Mouse (Mus musculus): ENCODE measurements at regions not wholly inside any gene's neighbourhood (a gene's known extent, or its start where the extent isn't known, plus 50 kb on each side); places are given as distances from the start of the nearest gene placed in this dataset.
"Not testable (repeated sequence)": the region's sequence is repeated elsewhere in the genome, so short reads cannot be mapped to it uniquely, and the experiment has no call there.

GRCm38 (mm10) chr3:134330943-134331342 lies 94.7 kb downstream of the Cxxc4 start:
- Histone ChIP-seq H3K36me3 (ENCODE audit: control insufficient read depth, insufficient read depth) (no peaks in the 10 kb centered on the region), H3K27me3 (replicated peaks; ENCODE audit: control insufficient read depth, insufficient read depth, low read length) (no peaks in the 10 kb centered on the region), H3K9me3 (ENCODE audit: control insufficient read depth, low read length) (0 out of 2 replicates have a peak, but pooled peaks cover 4% of the 10 kb centered on the region), H3K4me2 (ENCODE audit: low read length) (peak overlapping the region; percentile 59), H3K9ac (replicated peaks; ENCODE audit: low read depth, low read length) (peak overlapping the region; percentile 42; the same call in 1 of the 2 replicates), H3K27ac (ENCODE audit: low read length) (no peak overlapping the region), H3K4me3 (replicated peaks; ENCODE audit: low read length) (peak overlapping the region; percentile 30), H3K4me1 (replicated peaks; ENCODE audit: control insufficient read depth, insufficient read depth, low read length) (peaks cover 10% of the 10 kb centered on the region)
- peak; percentile 78 for ATAC-seq
- WGBS = 4% methylated on average over 11 of the region's 11 CpGs

GRCm38 (mm10) chr3:134331499-134332153 lies 95.3 kb downstream of the Cxxc4 start:
- no peak overlapping the region for H3K27ac ChIP-seq (ENCODE audit: low read length)
- H3K4me1 ChIP-seq (replicated peaks; ENCODE audit: control insufficient read depth, insufficient read depth, low read length) = peaks cover 10% of the 10 kb centered on the region
- H3K4me3 ChIP-seq (replicated peaks; ENCODE audit: low read length) = peak overlapping the region; percentile 30
- H3K27me3 ChIP-seq (replicated peaks; ENCODE audit: control insufficient read depth, insufficient read depth, low read length) = no peaks in the 10 kb centered on the region
- ATAC-seq = peak; percentile 89
- WGBS = 11% methylated on average over 16 of the region's 16 CpGs
- H3K9me3 ChIP-seq (ENCODE audit: control insufficient read depth, low read length) = 0 out of 2 replicates have a peak, but pooled peaks cover 4% of the 10 kb centered on the region
- peak overlapping the region; percentile 59 for H3K4me2 ChIP-seq (ENCODE audit: low read length)
- no peaks in the 10 kb centered on the region for H3K36me3 ChIP-seq (ENCODE audit: control insufficient read depth, insufficient read depth)
- peak overlapping the region; percentile 42; the same call in 1 of the 2 replicates for H3K9ac ChIP-seq (replicated peaks; ENCODE audit: low read depth, low read length)

GRCm38 (mm10) chr3:134339093-134339695 lies 102.9 kb downstream of the Cxxc4 start:
- H3K36me3 ChIP-seq (ENCODE audit: control insufficient read depth, insufficient read depth); H3K27me3 ChIP-seq (replicated peaks; ENCODE audit: control insufficient read depth, insufficient read depth, low read length); H3K4me3 ChIP-seq (replicated peaks; ENCODE audit: low read length); H3K9me3 ChIP-seq (ENCODE audit: control insufficient read depth, low read length); H3K9ac ChIP-seq (replicated peaks; ENCODE audit: low read depth, low read length); H3K4me2 ChIP-seq (ENCODE audit: low read length); H3K4me1 ChIP-seq (replicated peaks; ENCODE audit: control insufficient read depth, insufficient read depth, low read length); ATAC-seq; H3K27ac ChIP-seq (ENCODE audit: low read length): not testable (repeated sequence)
- 93% methylated on average over 3 of the region's 3 CpGs for WGBS

GRCm38 (mm10) chr3:134365948-134366347 lies 129.7 kb downstream of the Cxxc4 start:
- Histone ChIP-seq H3K27ac (ENCODE audit: low read length) (no peak overlapping the region), H3K9ac (replicated peaks; ENCODE audit: low read depth, low read length) (no peak overlapping the region), H3K36me3 (ENCODE audit: control insufficient read depth, insufficient read depth) (no peaks in the 10 kb centered on the region), H3K27me3 (replicated peaks; ENCODE audit: control insufficient read depth, insufficient read depth, low read length) (no peaks in the 10 kb centered on the region), H3K4me2 (ENCODE audit: low read length) (no peak overlapping the region), H3K9me3 (ENCODE audit: control insufficient read depth, low read length) (no peaks in the 10 kb centered on the region), H3K4me3 (replicated peaks; ENCODE audit: low read length) (no peak overlapping the region), H3K4me1 (replicated peaks; ENCODE audit: control insufficient read depth, insufficient read depth, low read length) (no peaks in the 10 kb centered on the region)
- 88% methylated on average over 4 of the region's 4 CpGs for WGBS
- ATAC-seq = no peak

GRCm38 (mm10) chr3:134366761-134367160 lies 130.5 kb downstream of the Cxxc4 start:
- Histone ChIP-seq H3K27ac (ENCODE audit: low read length) (no peak overlapping the region), H3K9me3 (ENCODE audit: control insufficient read depth, low read length) (no peaks in the 10 kb centered on the region), H3K27me3 (replicated peaks; ENCODE audit: control insufficient read depth, insufficient read depth, low read length) (no peaks in the 10 kb centered on the region), H3K4me3 (replicated peaks; ENCODE audit: low read length) (no peak overlapping the region), H3K36me3 (ENCODE audit: control insufficient read depth, insufficient read depth) (no peaks in the 10 kb centered on the region), H3K4me1 (replicated peaks; ENCODE audit: control insufficient read depth, insufficient read depth, low read length) (no peaks in the 10 kb centered on the region), H3K4me2 (ENCODE audit: low read length) (no peak overlapping the region), H3K9ac (replicated peaks; ENCODE audit: low read depth, low read length) (no peak overlapping the region)
- ATAC-seq = no peak
- WGBS = 88% methylated on average over 3 of the region's 3 CpGs

GRCm38 (mm10) chr3:134368591-134368990 lies 132.3 kb downstream of the Cxxc4 start:
- no peaks in the 10 kb centered on the region for H3K4me1 ChIP-seq (replicated peaks; ENCODE audit: control insufficient read depth, insufficient read depth, low read length)
- H3K27me3 ChIP-seq (replicated peaks; ENCODE audit: control insufficient read depth, insufficient read depth, low read length) = no peaks in the 10 kb centered on the region
- no peak overlapping the region for H3K27ac ChIP-seq (ENCODE audit: low read length)
- H3K36me3 ChIP-seq (ENCODE audit: control insufficient read depth, insufficient read depth) = no peaks in the 10 kb centered on the region
- H3K4me2 ChIP-seq (ENCODE audit: low read length) = no peak overlapping the region
- no peak overlapping the region for H3K4me3 ChIP-seq (replicated peaks; ENCODE audit: low read length)
- no peaks in the 10 kb centered on the region for H3K9me3 ChIP-seq (ENCODE audit: control insufficient read depth, low read length)
- H3K9ac ChIP-seq (replicated peaks; ENCODE audit: low read depth, low read length) = no peak overlapping the region
- no peak for ATAC-seq

GRCm38 (mm10) chr3:134369126-134369525 lies 132.8 kb downstream of the Cxxc4 start:
- Histone ChIP-seq H3K27me3 (replicated peaks; ENCODE audit: control insufficient read depth, insufficient read depth, low read length) (no peaks in the 10 kb centered on the region), H3K4me3 (replicated peaks; ENCODE audit: low read length) (no peak overlapping the region), H3K4me1 (replicated peaks; ENCODE audit: control insufficient read depth, insufficient read depth, low read length) (no peaks in the 10 kb centered on the region), H3K36me3 (ENCODE audit: control insufficient read depth, insufficient read depth) (no peaks in the 10 kb centered on the region), H3K9ac (replicated peaks; ENCODE audit: low read depth, low read length) (no peak overlapping the region), H3K4me2 (ENCODE audit: low read length) (no peak overlapping the region), H3K9me3 (ENCODE audit: control insufficient read depth, low read length) (no peaks in the 10 kb centered on the region), H3K27ac (ENCODE audit: low read length) (no peak overlapping the region)
- WGBS = 60% methylated on average over 4 of the region's 4 CpGs
- no peak for ATAC-seq

GRCm38 (mm10) chr3:134379549-134379948 lies 143.3 kb downstream of the Cxxc4 start:
- Histone ChIP-seq H3K9me3 (ENCODE audit: control insufficient read depth, low read length) (no peaks in the 10 kb centered on the region), H3K4me1 (replicated peaks; ENCODE audit: control insufficient read depth, insufficient read depth, low read length) (no peaks in the 10 kb centered on the region), H3K4me2 (ENCODE audit: low read length) (no peak overlapping the region), H3K36me3 (ENCODE audit: control insufficient read depth, insufficient read depth) (no peaks in the 10 kb centered on the region), H3K27ac (ENCODE audit: low read length) (no peak overlapping the region), H3K9ac (replicated peaks; ENCODE audit: low read depth, low read length) (no peak overlapping the region), H3K27me3 (replicated peaks; ENCODE audit: control insufficient read depth, insufficient read depth, low read length) (no peaks in the 10 kb centered on the region), H3K4me3 (replicated peaks; ENCODE audit: low read length) (no peak overlapping the region)
- 85% methylated on average over 2 of the region's 2 CpGs for WGBS
- ATAC-seq = no peak

- Histone ChIP-seq H3K4me3 (replicated peaks; ENCODE audit: low read length) (no peak overlapping the region), H3K9ac (replicated peaks; ENCODE audit: low read depth, low read length) (no peak overlapping the region), H3K4me1 (replicated peaks; ENCODE audit: control insufficient read depth, insufficient read depth, low read length) (peaks cover 6% of the 10 kb centered on the region), H3K9me3 (ENCODE audit: control insufficient read depth, low read length) (no peaks in the 10 kb centered on the region), H3K4me2 (ENCODE audit: low read length) (no peak overlapping the region), H3K27ac (ENCODE audit: low read length) (no peak overlapping the region), H3K36me3 (ENCODE audit: control insufficient read depth, insufficient read depth) (no peaks in the 10 kb centered on the region), H3K27me3 (replicated peaks; ENCODE audit: control insufficient read depth, insufficient read depth, low read length) (no peaks in the 10 kb centered on the region)
- WGBS = 35% methylated on average over 4 of the region's 4 CpGs
- ATAC-seq = peak; percentile 99
These were observed 154.4 kb downstream of the Cxxc4 start for GRCm38 (mm10) chr3:134390472-134391336.
